Mouse (Mus musculus) ES-Bruce4 (cell line): ENCODE data around the gene Grik4.

Experiments used
- CTCF ChIP-seq: IDR thresholded peaks from one replicate; pipeline ENCODE4 v1.8.1; 2011; ENCODE audit warnings: low read depth, low read length
- POLR2A ChIP-seq: IDR thresholded peaks from one replicate; pipeline ENCODE4 v1.8.1; 2011; ENCODE audit warnings: low read length; ENCODE audit not compliant: insufficient read depth

GRCm38 (mm10) chr9:42793581-42793980 is 150.7 kb downstream of the Grik4 start:
- no peak for TF ChIP-seq CTCF
- no peak for TF ChIP-seq POLR2A
